Mouse (Mus musculus) embryonic facial prominence, embryonic 10.5 days (tissue): ENCODE measurements at regions not wholly inside any gene's neighbourhood (a gene's known extent, or its start where the extent isn't known, plus 50 kb on each side); places are given as distances from the start of the nearest gene placed in this dataset.
"Not testable (repeated sequence)": the region's sequence is repeated elsewhere in the genome, so short reads cannot be mapped to it uniquely, and the experiment has no call there.

Experiments
- DNase-seq: peaks from one replicate; pipeline ENCODE4 v3.0.0-alpha.2; 2017; ENCODE audit warnings: low spot score
- H3K27ac ChIP-seq: fragments of 300-500 bp; sonication (generic); replicated peaks from 2 replicates; pipeline ENCODE4 v1.5.1; 2016; ENCODE audit warnings: mild to moderate bottlenecking
- H3K27me3 ChIP-seq: fragments of 300-500 bp; sonication (generic); replicated peaks from 2 replicates; pipeline ENCODE4 v1.6.1; 2016; ENCODE audit warnings: low read depth, mild to moderate bottlenecking; ENCODE audit not compliant: poor library complexity, severe bottlenecking
- H3K36me3 ChIP-seq: fragments of 300-500 bp; sonication (generic); replicated peaks from 2 replicates; pipeline ENCODE4 v1.6.1; 2016; ENCODE audit warnings: mild to moderate bottlenecking, moderate library complexity
- H3K4me1 ChIP-seq: fragments of 300-500 bp; sonication (generic); 2 replicates; pipeline ENCODE4 v1.6.1; 2016
- H3K4me3 ChIP-seq: fragments of 300-500 bp; sonication (generic); 2 replicates; pipeline ENCODE4 v1.5.1; 2016; ENCODE audit warnings: mild to moderate bottlenecking, moderate library complexity
- H3K9me3 ChIP-seq: fragments of 300-500 bp; sonication (generic); 2 replicates; pipeline ENCODE4 v1.6.1; 2016; ENCODE audit warnings: mild to moderate bottlenecking
- WGBS: fragments of 180-500 bp; shearing (Covaris S2); methylation state at CpG from one replicate; pipeline ENCODE4 v1.1.7; 2016; 5-methylcytosine and 5-hydroxymethylcytosine counted together

GRCm38 (mm10) chr14:60557020-60557419, 76.8 kb upstream of the Spata13 start:
- no peaks in the 10 kb centered on the region for H3K27me3 ChIP-seq
- peaks cover 42% of the 10 kb centered on the region for H3K4me1 ChIP-seq
- DNase-seq: no peak
- 64% methylated on average over 4 of the region's 4 CpGs for WGBS
- H3K36me3 ChIP-seq: no peaks in the 10 kb centered on the region
- peak overlapping the region; percentile 52; the same call in 1 of the 2 replicates for H3K27ac ChIP-seq
- H3K4me3 ChIP-seq: no peak overlapping the region
- no peaks in the 10 kb centered on the region for H3K9me3 ChIP-seq

DNA sequence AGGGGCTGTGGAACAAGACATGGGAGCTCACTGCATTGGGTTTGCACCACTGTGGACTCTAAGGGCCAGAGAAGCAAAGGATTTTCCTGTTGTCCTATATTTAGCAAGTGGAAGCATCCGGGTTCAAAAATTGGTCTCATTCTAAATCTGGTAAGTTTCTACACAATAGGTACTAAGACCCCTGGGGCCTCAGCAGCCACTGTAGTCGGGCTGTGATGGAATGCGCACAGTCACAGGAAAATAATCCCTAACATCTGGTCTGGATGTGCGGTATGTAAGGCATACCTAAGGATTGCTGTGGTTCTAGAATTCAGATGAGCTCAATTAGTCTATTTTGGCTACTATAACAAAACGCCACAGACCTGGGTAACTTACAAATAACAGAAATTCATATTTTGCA, 74.4 kb upstream of the Spata13 start:
- WGBS: 57% methylated on average over 5 of the region's 5 CpGs
- no peak overlapping the region for H3K27ac ChIP-seq
- DNase-seq: no peak
- H3K4me3 ChIP-seq: no peak overlapping the region
- no peaks in the 10 kb centered on the region for H3K9me3 ChIP-seq
- no peaks in the 10 kb centered on the region for H3K27me3 ChIP-seq
- H3K4me1 ChIP-seq: peaks cover 29% of the 10 kb centered on the region
- H3K36me3 ChIP-seq: no peaks in the 10 kb centered on the region

- peaks cover 23% of the 10 kb centered on the region for H3K4me1 ChIP-seq
- peak; percentile 44 for DNase-seq
- WGBS: 67% methylated on average over 13 of the region's 13 CpGs
These were observed 73.8 kb upstream of the Spata13 start for GRCm38 (mm10) chr14:60559826-60560529.

GRCm38 (mm10) chr14:60576281-60576680, 57.5 kb upstream of the Spata13 start:
- DNase-seq: no peak
- no peaks in the 10 kb centered on the region for H3K4me1 ChIP-seq
- no peak overlapping the region for H3K4me3 ChIP-seq
- H3K36me3 ChIP-seq: no peaks in the 10 kb centered on the region
- no peaks in the 10 kb centered on the region for H3K27me3 ChIP-seq
- H3K9me3 ChIP-seq: no peaks in the 10 kb centered on the region
- no peak overlapping the region for H3K27ac ChIP-seq
- 82% methylated on average over 5 of the region's 5 CpGs for WGBS

More at GRCm38 (mm10) chr14:60559826-60560529, 73.8 kb upstream of the Spata13 start:
- no peaks in the 10 kb centered on the region for H3K27me3 ChIP-seq
- no peaks in the 10 kb centered on the region for H3K36me3 ChIP-seq
- no peak overlapping the region for H3K4me3 ChIP-seq
- no peak overlapping the region for H3K27ac ChIP-seq
- H3K9me3 ChIP-seq: no peaks in the 10 kb centered on the region

GRCm38 (mm10) chr14:60580131-60580530, 53.7 kb upstream of the Spata13 start:
- H3K4me1 ChIP-seq, H3K27me3 ChIP-seq, H3K4me3 ChIP-seq, H3K9me3 ChIP-seq, H3K27ac ChIP-seq, H3K36me3 ChIP-seq, DNase-seq: not testable (repeated sequence)
